Mouse (Mus musculus) embryo, embryonic 11 days (tissue): ENCODE results near the gene Ddx49.

Experiments used
- DNase-seq: peaks from one replicate; pipeline ENCODE4 v3.0.0-alpha.2; 2015

The Ddx49 gene

GRCm38 (mm10) chr8:70259043-70259442 is 43.2 kb downstream of the Ddx49 start:
- DNase-seq: no peak

- no peak for DNase-seq
Measured at GRCm38 (mm10) chr8:70258600-70258999, 43.7 kb downstream of the Ddx49 start.

GRCm38 (mm10) chr8:70257456-70257855 is 44.8 kb downstream of the Ddx49 start:
- DNase-seq: no peak

GRCm38 (mm10) chr8:70254628-70255027 is 47.7 kb downstream of the Ddx49 start:
- peak; percentile 12 for DNase-seq

GRCm38 (mm10) chr8:70247841-70248240 is 54.4 kb downstream of the Ddx49 start:
- no peak for DNase-seq

GRCm38 (mm10) chr8:70246622-70247021 is 55.7 kb downstream of the Ddx49 start:
- no peak for DNase-seq
